Comparison of ENCODE assay signal across 11 mouse cellular contexts in the genomic region with DNA sequence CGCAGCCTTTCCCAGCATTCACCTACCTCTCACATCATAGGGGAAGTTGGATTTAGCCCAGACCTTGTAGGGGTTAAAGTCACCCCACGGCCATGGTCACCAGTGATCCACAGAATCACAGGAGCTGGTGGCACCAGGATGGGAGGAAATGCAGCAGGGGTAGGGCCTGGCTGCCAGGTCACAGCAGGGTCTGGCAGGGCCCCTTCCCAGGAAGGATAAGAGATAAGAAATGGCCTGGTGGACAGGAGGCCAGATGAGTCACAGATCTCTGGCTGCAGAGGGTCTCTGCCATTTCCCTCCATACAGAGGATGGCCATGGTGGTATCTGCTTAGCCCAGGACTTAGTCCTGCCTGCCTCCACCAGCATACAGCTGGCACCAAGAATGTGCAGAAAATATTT.
DNase-seq lines count a peak whose midpoint lies in the region; ATAC-seq and TF ChIP-seq lines count a peak whose summit lies in the region.
"Had no signal": no experiment of that assay in that cellular context is flagged by ENCODE, and none has a peak within 500 bp of the region (broad histone marks: within the 10 kb centered on the region; RNA-seq: fewer than 3 reads in every experiment).

No protein-coding gene starts in this region.

- DNase-seq in gastrocnemius, postnatal 25 days = peak; percentile 4
- no peak for DNase-seq in gastrocnemius, postnatal 4 days (ENCODE audit: low spot score in 2 of 2)
- DNase-seq in lung, embryonic 14.5 days = no peak
- DNase-seq in lung, postnatal 0 days (ENCODE audit: low spot score) = no peak
- DNase-seq in limb, embryonic 10.5 days (ENCODE audit: low spot score) = no peak
- DNase-seq in adrenal gland, postnatal 25 days = no peak
- DNase-seq: gastrocnemius, postnatal 10 days had no signal

- no peak overlapping the region; the same call in 1 of the 2 replicates for H3K27ac ChIP-seq in lung, embryonic 14.5 days (ENCODE audit: low read depth)
- H3K27ac ChIP-seq in lung, postnatal 0 days (ENCODE audit: low read length) = no peak overlapping the region
- peak overlapping the region; percentile 76; the same call in 1 of the 2 replicates for H3K27ac ChIP-seq in hindbrain, embryonic 13.5 days
- H3K27ac ChIP-seq in limb, embryonic 10.5 days = peak overlapping the region; percentile 62
- H3K27ac ChIP-seq: limb, embryonic 13.5 days had no signal

- H3K36me3 ChIP-seq in lung, embryonic 14.5 days (ENCODE audit: insufficient read depth) = no peaks in the 10 kb centered on the region
- no peaks in the 10 kb centered on the region for H3K36me3 ChIP-seq in lung, postnatal 0 days (ENCODE audit: insufficient read depth, low read length)
- H3K36me3 ChIP-seq in hindbrain, embryonic 13.5 days = no peaks in the 10 kb centered on the region
- H3K36me3 ChIP-seq in limb, embryonic 10.5 days = no peaks in the 10 kb centered on the region
- H3K36me3 ChIP-seq: limb, embryonic 13.5 days had no signal

- no peak for TF ChIP-seq CTCF in lung, embryonic 14.5 days (IDR thresholded peaks at IDR 0.05; ENCODE audit: low read depth)
- no peak for TF ChIP-seq CTCF in lung, postnatal 0 days (IDR thresholded peaks at IDR 0.05)

- no peak overlapping the region for H3K4me2 ChIP-seq in lung, embryonic 14.5 days
- H3K4me2 ChIP-seq in lung, postnatal 0 days (replicated peaks; ENCODE audit: low read depth, low read length) = no peak overlapping the region
- H3K4me2 ChIP-seq in hindbrain, embryonic 13.5 days = no peak overlapping the region
- H3K4me2 ChIP-seq: limb, embryonic 13.5 days had no signal

- no peaks in the 10 kb centered on the region for H3K9me3 ChIP-seq in lung, embryonic 14.5 days (ENCODE audit: low read depth, low read length)
- H3K9me3 ChIP-seq in lung, postnatal 0 days (ENCODE audit: low read length) = no peaks in the 10 kb centered on the region
- no peaks in the 10 kb centered on the region for H3K9me3 ChIP-seq in hindbrain, embryonic 13.5 days
- H3K9me3 ChIP-seq in limb, embryonic 10.5 days (replicated peaks) = no peaks in the 10 kb centered on the region
- H3K9me3 ChIP-seq: limb, embryonic 13.5 days had no signal

- no peaks in the 10 kb centered on the region for H3K27me3 ChIP-seq in lung, embryonic 14.5 days (ENCODE audit: insufficient read depth, low read length)
- no peaks in the 10 kb centered on the region for H3K27me3 ChIP-seq in lung, postnatal 0 days (replicated peaks; ENCODE audit: insufficient read depth, low read length)
- no peaks in the 10 kb centered on the region for H3K27me3 ChIP-seq in hindbrain, embryonic 13.5 days
- H3K27me3 ChIP-seq in limb, embryonic 10.5 days (ENCODE audit: low read depth, poor library complexity, severe bottlenecking) = no peaks in the 10 kb centered on the region
- H3K27me3 ChIP-seq: limb, embryonic 13.5 days had no signal

- ATAC-seq in lung, embryonic 14.5 days (ENCODE audit: insufficient read depth) = no peak
- no peak for ATAC-seq in lung, postnatal 0 days
- no peak for ATAC-seq in hindbrain, embryonic 13.5 days (ENCODE audit: low FRiP score)
- ATAC-seq: intestine, postnatal 0 days had no signal

- WGBS in lung, embryonic 14.5 days = 60% methylated on average over 2 of the region's 2 CpGs
- 65% methylated on average over 2 of the region's 2 CpGs for WGBS in lung, postnatal 0 days
- 86% methylated on average over 2 of the region's 2 CpGs for WGBS in hindbrain, embryonic 13.5 days
- WGBS in limb, embryonic 10.5 days = 77% methylated on average over 2 of the region's 2 CpGs

- peaks cover 44% of the 10 kb centered on the region for H3K4me1 ChIP-seq in lung, embryonic 14.5 days (ENCODE audit: insufficient read depth)
- peaks cover 13% of the 10 kb centered on the region; the same call in 1 of the 2 replicates for H3K4me1 ChIP-seq in lung, postnatal 0 days (ENCODE audit: insufficient read depth, low read depth, low read length)
- peaks cover 75% of the 10 kb centered on the region for H3K4me1 ChIP-seq in hindbrain, embryonic 13.5 days (replicated peaks)
- peaks cover 62% of the 10 kb centered on the region for H3K4me1 ChIP-seq in limb, embryonic 10.5 days

- H3K9ac ChIP-seq in lung, embryonic 14.5 days = peak overlapping the region; percentile 9; the same call in 1 of the 2 replicates
- no peak overlapping the region for H3K9ac ChIP-seq in lung, postnatal 0 days (replicated peaks; ENCODE audit: low read depth)
- H3K9ac ChIP-seq in hindbrain, embryonic 13.5 days = no peak overlapping the region
- H3K9ac ChIP-seq: limb, embryonic 13.5 days had no signal

- TF ChIP-seq EP300 in lung, postnatal 0 days (IDR thresholded peaks at IDR 0.05) = no peak

- H3K4me3 ChIP-seq in lung, embryonic 14.5 days (ENCODE audit: low read depth, low read length) = no peak overlapping the region
- no peak overlapping the region for H3K4me3 ChIP-seq in lung, postnatal 0 days (ENCODE audit: low read depth, low read length)
- H3K4me3 ChIP-seq in hindbrain, embryonic 13.5 days = no peak overlapping the region
- H3K4me3 ChIP-seq in limb, embryonic 10.5 days = no peak overlapping the region
- H3K4me3 ChIP-seq: limb, embryonic 13.5 days; myocyte had no signal

Comparison
In these comparisons a context has a peak if more than half of its experiments do, and no peak if none do; other contexts are left out.
1. H3K27ac ChIP-seq: peak in hindbrain, embryonic 13.5 days (single experiment) and limb, embryonic 10.5 days (single experiment); none in lung, embryonic 14.5 days (single experiment) and lung, postnatal 0 days (single experiment).